Mouse (Mus musculus) liver, embryonic 11.5 days (tissue): Measurements from ENCODE around the gene Ntmt1. TPM values are rescaled to one million over a fixed set of nuclear protein-coding genes. Genes with fewer than 3 reads are reported as not detected.
A peak's percentile ranks its signal among the peaks of the same experiment; 100 is the strongest.

Experiments used
- ATAC-seq: fragments of 200-750 bp; cut with Nextera tagmentation; replicated peaks from 2 replicates; pipeline ENCODE4 v1.8.0; 2017; ENCODE audit warnings: moderate number of reproducible peaks, mild to moderate bottlenecking, moderate TSS enrichment, moderate library complexity; ENCODE audit not compliant: low FRiP score
- DNase-seq: peaks from one replicate; pipeline ENCODE4 v3.0.0-alpha.2; 2017; ENCODE audit warnings: low spot score
- H3K27ac ChIP-seq: fragments of 300-500 bp; sonication (generic); 2 replicates; pipeline ENCODE4 v1.5.1; 2014; ENCODE audit warnings: mild to moderate bottlenecking, low read depth, low read length, control low read depth
- H3K27me3 ChIP-seq: fragments of 300-500 bp; sonication (generic); replicated peaks from 2 replicates; pipeline ENCODE4 v1.6.1; 2014; ENCODE audit warnings: low read length, mixed read lengths; ENCODE audit not compliant: control insufficient read depth, insufficient read depth
- H3K36me3 ChIP-seq: fragments of 300-500 bp; sonication (generic); 2 replicates; pipeline ENCODE4 v1.6.1; 2014; ENCODE audit warnings: mild to moderate bottlenecking, low read length, moderate library complexity, mixed read lengths; ENCODE audit not compliant: control insufficient read depth, insufficient read depth
- H3K4me1 ChIP-seq: fragments of 300-500 bp; sonication (generic); replicated peaks from 2 replicates; pipeline ENCODE4 v1.6.1; 2014; ENCODE audit warnings: low read length, mixed read lengths; ENCODE audit not compliant: control insufficient read depth, insufficient read depth
- H3K4me2 ChIP-seq: fragments of 300-500 bp; sonication (generic); 2 replicates; pipeline ENCODE4 v1.6.1; 2014; ENCODE audit warnings: mild to moderate bottlenecking, control low read depth, moderate library complexity
- H3K4me3 ChIP-seq: fragments of 300-500 bp; sonication (generic); 2 replicates; pipeline ENCODE4 v1.5.1; 2014; ENCODE audit warnings: low read depth, low read length, control low read depth
- H3K9ac ChIP-seq: fragments of 300-500 bp; sonication (generic); 2 replicates; pipeline ENCODE4 v1.6.1; 2014; ENCODE audit warnings: low read depth, low read length, control low read depth
- H3K9me3 ChIP-seq: fragments of 300-500 bp; sonication (generic); 2 replicates; pipeline ENCODE4 v1.6.1; 2016; ENCODE audit warnings: low read length, inconsistent platforms, mixed read lengths; ENCODE audit not compliant: control insufficient read depth
- WGBS: fragments of 180-500 bp; shearing (Covaris S2); extraction: QIAGEN DNeasy Blood & Tissue Kit; methylation state at CpG from one replicate; pipeline ENCODE4 v1.1.7; 2014; 5-methylcytosine and 5-hydroxymethylcytosine counted together
- polyA plus RNA-seq: library from polyadenylated mRNA; unstranded; fragments of >200 nt; fragmentation: Nextera tagmentation; extraction: Ambion mirVana; gene quantifications from 2 replicates; pipeline ENCODE4 v1.2.1, GENCODE M21; 2014

Gene Ntmt1
- polyA plus RNA-seq, 1 experiment from 2014 or later: 85.2 TPM

DNA sequence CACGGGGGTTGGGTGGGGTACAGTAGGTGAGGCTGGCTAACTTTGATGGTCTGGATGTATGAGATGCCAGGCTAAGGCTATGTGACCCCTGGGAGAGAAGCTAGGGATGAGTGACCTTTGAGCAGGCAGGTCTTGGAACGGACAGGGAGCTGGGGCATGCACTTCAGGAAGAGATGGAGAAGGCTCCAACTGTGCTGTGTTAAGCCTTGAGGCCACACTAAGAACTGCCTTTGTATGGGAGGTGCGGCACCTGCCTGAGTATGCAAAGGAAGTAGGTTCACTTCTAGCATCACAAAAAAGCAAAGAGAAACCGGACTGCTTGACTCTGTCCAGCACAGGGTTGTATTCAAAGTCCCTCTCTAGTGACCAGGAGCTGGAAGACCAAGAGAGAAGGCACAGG lies 29.4 kb upstream of the Ntmt1 start:
- DNase-seq (no peak), ATAC-seq (no peak)
- H3K9me3 ChIP-seq: no peaks in the 10 kb centered on the region
- H3K4me1 ChIP-seq: peaks cover 24% of the 10 kb centered on the region
- H3K4me2 ChIP-seq: no peak overlapping the region
- H3K9ac ChIP-seq: no peak overlapping the region
- H3K36me3 ChIP-seq: no peaks in the 10 kb centered on the region
- 72% methylated on average over 4 of the region's 4 CpGs for WGBS
- no peaks in the 10 kb centered on the region for H3K27me3 ChIP-seq
- no peak overlapping the region for H3K4me3 ChIP-seq
- no peak overlapping the region for H3K27ac ChIP-seq

GRCm38 (mm10) chr2:30779241-30779640 lies 28.4 kb upstream of the Ntmt1 start:
- Histone ChIP-seq H3K9ac (no peak overlapping the region), H3K4me2 (no peak overlapping the region; the same call in 1 of the 2 replicates), H3K4me1 (peaks cover 25% of the 10 kb centered on the region), H3K4me3 (no peak overlapping the region), H3K36me3 (no peaks in the 10 kb centered on the region), H3K27me3 (no peaks in the 10 kb centered on the region), H3K9me3 (no peaks in the 10 kb centered on the region), H3K27ac (peak overlapping the region; percentile 25; the same call in 1 of the 2 replicates)
- ATAC-seq (peak; percentile 53), DNase-seq (no peak)
- 24% methylated on average over 5 of the region's 5 CpGs for WGBS

- Histone ChIP-seq H3K36me3 (no peaks in the 10 kb centered on the region), H3K27ac (peak overlapping the region; percentile 69; the same call in 1 of the 2 replicates), H3K9me3 (no peaks in the 10 kb centered on the region), H3K27me3 (no peaks in the 10 kb centered on the region), H3K4me2 (peak overlapping the region; percentile 68), H3K4me1 (peaks cover 36% of the 10 kb centered on the region), H3K9ac (peak overlapping the region; percentile 62; the same call in 1 of the 2 replicates), H3K4me3 (no peak overlapping the region)
- DNase-seq (no peak), ATAC-seq (no peak)
- 77% methylated on average over 8 of the region's 8 CpGs for WGBS
Measured at GRCm38 (mm10) chr2:30782312-30783290, 25.0 kb upstream of the Ntmt1 start.

GRCm38 (mm10) chr2:30783346-30783745 lies 24.3 kb upstream of the Ntmt1 start:
- H3K27me3 ChIP-seq: no peaks in the 10 kb centered on the region
- peak; percentile 46 for ATAC-seq
- H3K36me3 ChIP-seq: no peaks in the 10 kb centered on the region
- peak overlapping the region; percentile 62; the same call in 1 of the 2 replicates for H3K9ac ChIP-seq
- H3K4me1 ChIP-seq: peaks cover 36% of the 10 kb centered on the region
- H3K27ac ChIP-seq: peak overlapping the region; percentile 69; the same call in 1 of the 2 replicates
- peak; percentile 60 for DNase-seq
- 2% methylated on average over 13 of the region's 13 CpGs for WGBS
- H3K4me2 ChIP-seq: peak overlapping the region; percentile 68
- peak overlapping the region; percentile 28 for H3K4me3 ChIP-seq
- no peaks in the 10 kb centered on the region for H3K9me3 ChIP-seq

- Histone ChIP-seq H3K36me3 (no peaks in the 10 kb centered on the region), H3K27me3 (no peaks in the 10 kb centered on the region), H3K9ac (peak overlapping the region; percentile 62), H3K4me1 (peaks cover 31% of the 10 kb centered on the region), H3K9me3 (no peaks in the 10 kb centered on the region), H3K4me3 (peak overlapping the region; percentile 33), H3K27ac (peak overlapping the region; percentile 71), H3K4me2 (peak overlapping the region; percentile 68)
- ATAC-seq: peak; percentile 50
- 7% methylated on average over 40 of the region's 40 CpGs for WGBS
- peak; percentile 79 for DNase-seq
Measured at GRCm38 (mm10) chr2:30784078-30784994, 23.3 kb upstream of the Ntmt1 start.

GRCm38 (mm10) chr2:30787466-30787865 lies 20.2 kb upstream of the Ntmt1 start:
- Histone ChIP-seq H3K4me2 (no peak overlapping the region), H3K9me3 (no peaks in the 10 kb centered on the region), H3K4me3 (no peak overlapping the region), H3K9ac (no peak overlapping the region), H3K27me3 (no peaks in the 10 kb centered on the region), H3K36me3 (no peaks in the 10 kb centered on the region), H3K27ac (no peak overlapping the region), H3K4me1 (peaks cover 30% of the 10 kb centered on the region)
- no peak for ATAC-seq
- WGBS: 45% methylated on average over 4 of the region's 4 CpGs
- no peak for DNase-seq

DNA sequence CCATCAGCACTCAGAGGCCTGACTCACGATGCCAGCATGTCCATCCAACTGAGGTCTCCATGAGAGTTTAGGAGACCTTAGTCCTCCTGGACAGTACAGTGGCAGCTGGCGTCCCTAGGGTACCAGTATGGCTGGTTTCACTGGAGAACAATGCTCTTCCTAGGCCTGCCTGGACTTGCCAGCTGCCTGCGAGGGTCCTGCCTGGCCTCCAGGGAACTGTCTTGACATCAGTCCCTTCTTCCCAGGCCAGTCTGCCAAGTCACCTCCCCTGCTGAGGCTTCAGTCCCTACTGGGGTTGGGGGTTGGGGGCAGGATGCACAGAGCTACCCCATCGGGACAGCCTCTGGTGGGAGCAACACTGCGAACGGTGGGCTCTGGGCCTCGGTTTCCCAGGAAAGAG lies 15.6 kb upstream of the Ntmt1 start:
- Histone ChIP-seq H3K4me2 (no peak overlapping the region), H3K4me1 (peaks cover 17% of the 10 kb centered on the region), H3K4me3 (no peak overlapping the region), H3K9ac (no peak overlapping the region), H3K27me3 (peaks cover 4% of the 10 kb centered on the region), H3K27ac (no peak overlapping the region), H3K36me3 (no peaks in the 10 kb centered on the region), H3K9me3 (no peaks in the 10 kb centered on the region)
- DNase-seq (no peak), ATAC-seq (no peak)
- 85% methylated on average over 7 of the region's 7 CpGs for WGBS
